Mouse (Mus musculus) CH12.LX (cell line): ENCODE results near the gene Tbpl1. TPM values are rescaled to one million over a fixed set of nuclear protein-coding genes. Genes with fewer than 3 reads are reported as not detected.
A peak's percentile ranks its signal among the peaks of the same experiment; 100 is the strongest.

ENCODE experiments used
- DNase-seq: peaks from one replicate; pipeline ENCODE4 v3.0.0-alpha.2; 2013; ENCODE audit errors: extremely low read depth
- H3K27ac ChIP-seq: 2 replicates; pipeline ENCODE4 v1.5.1; 2012; ENCODE audit warnings: low read depth, mild to moderate bottlenecking, control low read depth, moderate library complexity; ENCODE audit not compliant: insufficient read depth
- H3K27me3 ChIP-seq: replicated peaks from 2 replicates; pipeline ENCODE3; 2012; ENCODE audit warnings: inconsistent platforms
- H3K36me3 ChIP-seq, 2 experiments: replicated peaks in 1 of 2; 2 replicates each; pipeline versions ENCODE3 to v1.6.1; 2012; ENCODE audit warnings: inconsistent platforms in 1 of 2, low read length in 1 of 2, mild to moderate bottlenecking in 1 of 2, mixed read lengths in 1 of 2, moderate library complexity in 1 of 2; ENCODE audit not compliant: control insufficient read depth in 1 of 2, insufficient read depth in 1 of 2
- H3K4me1 ChIP-seq, 2 experiments: 2 replicates each; pipeline ENCODE4 v1.6.1; 2012; ENCODE audit warnings: inconsistent platforms in 1 of 2, moderate library complexity in 1 of 2; ENCODE audit not compliant: insufficient read depth in 2 of 2, control insufficient read depth in 1 of 2
- H3K4me2 ChIP-seq: 2 replicates; pipeline ENCODE4 v1.6.1; 2012; ENCODE audit warnings: low read depth, mild to moderate bottlenecking, control low read depth; ENCODE audit not compliant: poor library complexity, insufficient read depth, severe bottlenecking
- H3K4me3 ChIP-seq, 3 experiments: fragments of 150-350 bp in 1 of 3; sonication (generic) in 1 of 3; replicated peaks in 1 of 3; 2 replicates each; pipeline versions ENCODE3 to v1.5.1; 2011 to 2012; ENCODE audit warnings: low read depth in 2 of 3, low read length in 2 of 3, mild to moderate bottlenecking in 2 of 3, moderate library complexity in 2 of 3, control low read depth in 1 of 3, improper control_type of control experiment in 1 of 3, inconsistent platforms in 1 of 3, mixed read lengths in 1 of 3; ENCODE audit not compliant: poor library complexity in 1 of 3
- H3K79me2 ChIP-seq: replicated peaks from 2 replicates; pipeline ENCODE4 v1.6.1; 2012; ENCODE audit warnings: mild to moderate bottlenecking, moderate library complexity; ENCODE audit not compliant: control insufficient read depth, poor library complexity, insufficient read depth, severe bottlenecking; ENCODE audit errors: extremely low read depth
- H3K9ac ChIP-seq: 2 replicates; pipeline ENCODE4 v1.6.1; 2012; ENCODE audit warnings: low read depth, mild to moderate bottlenecking, control low read depth, moderate library complexity; ENCODE audit not compliant: insufficient read depth
- H3K9me3 ChIP-seq: replicated peaks from 2 replicates; pipeline ENCODE3; 2012; ENCODE audit warnings: low read length, inconsistent platforms, mixed read lengths
- BHLHE40 ChIP-seq: IDR thresholded peaks from 2 replicates; pipeline ENCODE4 v1.6.1; 2011; ENCODE audit warnings: mild to moderate bottlenecking, low read depth, low read length, improper control_type of control experiment
- CTCF ChIP-seq, 2 experiments: IDR thresholded peaks in 1 of 2; conservative IDR thresholded peaks in 1 of 2; 2 replicates each; pipeline ENCODE4 v1.5.1; 2011 to 2012; ENCODE audit warnings: low read depth in 2 of 2, low read length in 2 of 2, improper control_type of control experiment in 1 of 2, inconsistent platforms in 1 of 2, mild to moderate bottlenecking in 1 of 2, moderate library complexity in 1 of 2
- E2F4 ChIP-seq: IDR thresholded peaks from 2 replicates; pipeline ENCODE4 v1.6.1; 2011; ENCODE audit warnings: low read depth, low read length, improper control_type of control experiment; ENCODE audit not compliant: insufficient replicate concordance
- ETS1 ChIP-seq: conservative IDR thresholded peaks from 2 replicates; pipeline ENCODE4 v1.6.1; 2012; ENCODE audit warnings: low read depth, mild to moderate bottlenecking, inconsistent platforms, low read length, improper control_type of control experiment, moderate library complexity
- IRF4 ChIP-seq: IDR thresholded peaks from 2 replicates; pipeline ENCODE4 v1.6.1; 2014; ENCODE audit warnings: low read depth, mild to moderate bottlenecking, inconsistent platforms, low read length, improper control_type of control experiment
- JUN ChIP-seq: IDR thresholded peaks from 2 replicates; pipeline ENCODE4 v1.6.1; 2011; ENCODE audit warnings: low read depth, mild to moderate bottlenecking, low read length, improper control_type of control experiment, moderate library complexity; ENCODE audit not compliant: insufficient read depth
- MAFK ChIP-seq: IDR thresholded peaks from 2 replicates; pipeline ENCODE4 v1.6.1; 2011; ENCODE audit warnings: low read length, improper control_type of control experiment; ENCODE audit not compliant: insufficient replicate concordance
- MEF2A ChIP-seq: IDR thresholded peaks from 2 replicates; pipeline ENCODE4 v1.6.1; 2014; ENCODE audit warnings: low read depth, mild to moderate bottlenecking, inconsistent platforms, low read length, improper control_type of control experiment, borderline replicate concordance
- MXI1 ChIP-seq: IDR thresholded peaks from 2 replicates; pipeline ENCODE4 v1.6.1; 2011; ENCODE audit warnings: mild to moderate bottlenecking, low read depth, low read length, improper control_type of control experiment
- MYC ChIP-seq: IDR thresholded peaks from 2 replicates; pipeline ENCODE4 v1.6.1; 2011; ENCODE audit warnings: low read depth, mild to moderate bottlenecking, improper control_type of control experiment, low read length
- NRF1 ChIP-seq: IDR thresholded peaks from 2 replicates; pipeline ENCODE4 v1.6.1; 2014; ENCODE audit warnings: low read depth, mild to moderate bottlenecking, inconsistent platforms, low read length, improper control_type of control experiment, moderate library complexity
- PAX5 ChIP-seq: IDR thresholded peaks from 2 replicates; pipeline ENCODE4 v1.6.1; 2012; ENCODE audit warnings: low read length, inconsistent platforms, mixed read lengths
- RAD21 ChIP-seq: IDR thresholded peaks from 2 replicates; pipeline ENCODE4 v1.6.1; 2011; ENCODE audit warnings: low read depth, mild to moderate bottlenecking, low read length, improper control_type of control experiment, moderate library complexity
- RCOR1 ChIP-seq: conservative IDR thresholded peaks from 2 replicates; pipeline ENCODE4 v1.6.1; 2012; ENCODE audit warnings: low read depth, mild to moderate bottlenecking, inconsistent platforms, low read length, improper control_type of control experiment
- SMC3 ChIP-seq: IDR thresholded peaks from 2 replicates; pipeline ENCODE4 v1.6.1; 2011; ENCODE audit warnings: low read depth, low read length, improper control_type of control experiment
- USF2 ChIP-seq: conservative IDR thresholded peaks from 2 replicates; pipeline ENCODE4 v1.6.1; 2011; ENCODE audit warnings: low read depth, low read length, improper control_type of control experiment
- ZKSCAN1 ChIP-seq: IDR thresholded peaks from 2 replicates; pipeline ENCODE4 v1.6.1; 2012; ENCODE audit warnings: low read depth, inconsistent platforms, low read length, improper control_type of control experiment, borderline replicate concordance
- dilution Hi-C: fragments of 300-500 bp; cut with MboI; formaldehyde crosslinking; loops from 2 replicates; pipeline ENCODE4 v1.14.3; 2020; ENCODE audit warnings: low sequenced_read_pairs; ENCODE audit not compliant: extremely low pct_unique_long_range_greater_than_20kb, extremely low pct_ligation_motif_present
- in situ Hi-C: fragments of 300-500 bp; cut with MboI; formaldehyde crosslinking; loops from 3 replicates; pipeline ENCODE4 v1.14.3; 2019; ENCODE audit warnings: low sequenced_read_pairs, low pct_ligation_motif_present, low pct_unique_long_range_greater_than_20kb, mixed read lengths
- polyA plus RNA-seq: library from polyadenylated mRNA; unstranded; fragments of >175 nt; gene quantifications from 2 replicates; pipeline ENCODE4 v1.2.1, GENCODE M21; 2012; ENCODE audit warnings: low read depth; ENCODE audit not compliant: insufficient read length
- total RNA-seq, 2 experiments: library from RNA; depleted of rRNA; stranded (reverse); fragments of 300-350 nt in 1 of 2; fragments of >200 nt in 1 of 2; gene quantifications; 2 replicates each; pipeline ENCODE4 v1.2.3; 2012 to 2014

Tbpl1 gene
- total and polyA plus RNA-seq, 3 experiments, result 34.6 to 54.6 (median 46.9) TPM

GRCm38 (mm10) chr10:22781466-22781865 is 49.7 kb upstream of the Tbpl1 start:
- H3K27ac ChIP-seq, result no peak overlapping the region
- H3K9me3 ChIP-seq, result no peaks in the 10 kb centered on the region
- no peak overlapping the region for H3K4me2 ChIP-seq
- no peaks in the 10 kb centered on the region for H3K4me1 ChIP-seq
- H3K79me2 ChIP-seq, result no peaks in the 10 kb centered on the region
- dilution Hi-C loops, result no loop called here
- H3K9ac ChIP-seq, result no peak overlapping the region
- H3K27me3 ChIP-seq, result no peaks in the 10 kb centered on the region
- peak; percentile 17 to 72; a peak in 2 of 4 replicates for TF ChIP-seq CTCF (conservative IDR thresholded peaks at IDR 0.05 in 1 of 2, IDR thresholded peaks at IDR 0.05 in 1 of 2; ENCODE audit: low read depth in 2 of 2, low read length in 2 of 2)
- no peak for TF ChIP-seq MYC
- no peak for TF ChIP-seq ZKSCAN1
- peak; percentile 61 for TF ChIP-seq SMC3
- TF ChIP-seq NRF1, result no peak
- no peak for TF ChIP-seq PAX5
- TF ChIP-seq ETS1, result no peak
- peak; percentile 60 for TF ChIP-seq RAD21
- no peak for TF ChIP-seq RCOR1
- no peak for TF ChIP-seq MXI1
- in situ Hi-C loops, result loop anchor here (5.0 kb wide), 1 partner anchor 301 kb away; no protein-coding TSS in a partner anchor
- H3K36me3 ChIP-seq, result no peaks in the 10 kb centered on the region
- DNase-seq, result peak; percentile 42
- H3K4me3 ChIP-seq, result no peak overlapping the region

GRCm38 (mm10) chr10:22777939-22778338 is 46.2 kb upstream of the Tbpl1 start:
- no peak overlapping the region for H3K27ac ChIP-seq
- peak; percentile 35 for DNase-seq
- TF ChIP-seq IRF4, result no peak
- no peak for TF ChIP-seq BHLHE40
- no peak for TF ChIP-seq RCOR1
- no peak for TF ChIP-seq PAX5
- TF ChIP-seq USF2, result no peak
- TF ChIP-seq SMC3, result peak; percentile 42
- peak in 1 of 2 experiments; percentile 56; a peak in 2 of 4 replicates for TF ChIP-seq CTCF (conservative IDR thresholded peaks at IDR 0.05 in 1 of 2, IDR thresholded peaks at IDR 0.05 in 1 of 2; ENCODE audit: low read depth in 2 of 2, low read length in 2 of 2)
- no peak for TF ChIP-seq MEF2A
- TF ChIP-seq MAFK, result no peak
- TF ChIP-seq E2F4, result no peak
- TF ChIP-seq JUN, result no peak
- TF ChIP-seq RAD21, result peak; percentile 58

More at GRCm38 (mm10) chr10:22777939-22778338, 46.2 kb upstream of the Tbpl1 start:
- in situ Hi-C loops, result loop anchor here (10.0 kb wide), 1 partner anchor 193 kb away; no protein-coding TSS in a partner anchor
- Histone ChIP-seq H3K4me1 (no peaks in the 10 kb centered on the region; a peak in 1 of 4 replicates), H3K4me2 (no peak overlapping the region), H3K9ac (no peak overlapping the region), H3K27me3 (no peaks in the 10 kb centered on the region), H3K9me3 (no peaks in the 10 kb centered on the region), H3K79me2 (no peaks in the 10 kb centered on the region), H3K36me3 (no peaks in the 10 kb centered on the region), H3K4me3 (no peak overlapping the region)
- dilution Hi-C loops, result no loop called here
